Mouse (Mus musculus) liver, postnatal 0 days (tissue): ENCODE results near the gene Lpcat2b.

Experiments
- CTCF ChIP-seq: sonication (generic); IDR thresholded peaks from 2 replicates; pipeline ENCODE4 v1.5.1; 2016; ENCODE audit warnings: antibody characterized with exemption, low read depth
- EP300 ChIP-seq: IDR thresholded peaks from 2 replicates; pipeline ENCODE4 v1.6.1; 2016; ENCODE audit warnings: antibody characterized with exemption, low read depth, mild to moderate bottlenecking

- TF ChIP-seq CTCF (no peak), EP300 (no peak)
Observed at GRCm38 (mm10) chr5:107434001-107434400, 2.7 kb downstream of the Lpcat2b start.
